Mouse (Mus musculus) C2C12 (cell line): ENCODE measurements at regions not wholly inside any gene's neighbourhood (a gene's known extent, or its start where the extent isn't known, plus 50 kb on each side); places are given as distances from the start of the nearest gene placed in this dataset.

Source experiments
- H3K27me3 ChIP-seq: one replicate; pipeline ENCODE4 v1.6.1; 2011; ENCODE audit not compliant: control insufficient read depth, insufficient read depth, insufficient read length
- H3K36me3 ChIP-seq: one replicate; pipeline ENCODE4 v1.6.1; 2011; ENCODE audit not compliant: control insufficient read depth, insufficient read depth
- H3K4me3 ChIP-seq: one replicate; pipeline ENCODE4 v1.5.1; 2011; ENCODE audit warnings: mild to moderate bottlenecking, control low read depth; ENCODE audit not compliant: poor library complexity, insufficient read depth, severe bottlenecking
- H3K79me2 ChIP-seq: one replicate; pipeline ENCODE4 v1.6.1; 2011; ENCODE audit not compliant: control insufficient read depth, insufficient read depth
- H3K79me3 ChIP-seq: one replicate; pipeline ENCODE4 v1.6.1; 2011; ENCODE audit warnings: low read depth, control low read depth
- H3ac ChIP-seq: one replicate; pipeline ENCODE3; 2011; ENCODE audit warnings: low read depth; ENCODE audit not compliant: control insufficient read depth, insufficient read length
- CEBPB ChIP-seq: IDR thresholded peaks from one replicate; pipeline ENCODE4 v1.6.1; 2011; ENCODE audit warnings: low read depth, mild to moderate bottlenecking, control low read depth, moderate library complexity
- CTCF ChIP-seq: IDR thresholded peaks from one replicate; pipeline ENCODE4 v1.5.1; 2011; ENCODE audit not compliant: control insufficient read depth, insufficient read depth, insufficient read length
- FOSL1 ChIP-seq: IDR thresholded peaks from one replicate; pipeline ENCODE4 v1.8.0; 2011; ENCODE audit warnings: mild to moderate bottlenecking, low read length; ENCODE audit not compliant: poor library complexity, insufficient read depth, severe bottlenecking
- MAX ChIP-seq: IDR thresholded peaks from one replicate; pipeline ENCODE4 v1.6.1; 2011; ENCODE audit warnings: mild to moderate bottlenecking, control low read depth
- MYOD1 ChIP-seq: IDR thresholded peaks from one replicate; pipeline ENCODE4 v1.6.1; 2011; ENCODE audit warnings: low read depth; ENCODE audit not compliant: control insufficient read depth, insufficient read length
- MYOG ChIP-seq: IDR thresholded peaks from one replicate; pipeline ENCODE4 v1.6.1; 2011; ENCODE audit not compliant: control insufficient read depth, insufficient read length; ENCODE audit errors: extremely low read depth
- USF1 ChIP-seq: IDR thresholded peaks from one replicate; pipeline ENCODE4 v1.6.1; 2011; ENCODE audit warnings: low read depth, mild to moderate bottlenecking, control low read depth, moderate library complexity

- Histone ChIP-seq H3K36me3 (no peaks in the 10 kb centered on the region), H3K79me3 (no peaks in the 10 kb centered on the region), H3K27me3 (no peaks in the 10 kb centered on the region), H3ac (no peak overlapping the region), H3K4me3 (no peak overlapping the region), H3K79me2 (no peaks in the 10 kb centered on the region)
- no peak for TF ChIP-seq CTCF
- TF ChIP-seq MAX, result no peak
- TF ChIP-seq FOSL1, result no peak
- TF ChIP-seq CEBPB, result no peak
- no peak for TF ChIP-seq MYOD1
- no peak for TF ChIP-seq MYOG
- no peak for TF ChIP-seq USF1
Observed at GRCm38 (mm10) chr15:88502311-88502710, 97.8 kb upstream of the Zdhhc25 start.

- Histone ChIP-seq H3K79me2 (no peaks in the 10 kb centered on the region), H3K4me3 (no peak overlapping the region), H3K27me3 (no peaks in the 10 kb centered on the region), H3ac (no peak overlapping the region), H3K79me3 (no peaks in the 10 kb centered on the region), H3K36me3 (no peaks in the 10 kb centered on the region)
- no peak for TF ChIP-seq MYOG
- TF ChIP-seq USF1, result no peak
- TF ChIP-seq CEBPB, result no peak
Observed at GRCm38 (mm10) chr15:88503896-88504295, 96.2 kb upstream of the Zdhhc25 start.

GRCm38 (mm10) chr15:88505491-88506119, 94.5 kb upstream of the Zdhhc25 start:
- Histone ChIP-seq H3ac (no peak overlapping the region), H3K27me3 (no peaks in the 10 kb centered on the region), H3K79me3 (no peaks in the 10 kb centered on the region), H3K79me2 (no peaks in the 10 kb centered on the region), H3K36me3 (no peaks in the 10 kb centered on the region), H3K4me3 (no peak overlapping the region)
- TF ChIP-seq USF1, result no peak
- no peak for TF ChIP-seq MYOD1
- no peak for TF ChIP-seq CEBPB
- no peak for TF ChIP-seq MAX

- no peak overlapping the region for H3ac ChIP-seq
- H3K27me3 ChIP-seq, result no peaks in the 10 kb centered on the region
- no peaks in the 10 kb centered on the region for H3K79me3 ChIP-seq
- no peak for TF ChIP-seq MYOG
- TF ChIP-seq MYOD1, result no peak
- TF ChIP-seq USF1, result no peak
- no peak for TF ChIP-seq CTCF
- TF ChIP-seq CEBPB, result no peak
- no peak for TF ChIP-seq MAX
- no peak overlapping the region for H3K4me3 ChIP-seq
- no peaks in the 10 kb centered on the region for H3K79me2 ChIP-seq
- H3K36me3 ChIP-seq, result no peaks in the 10 kb centered on the region
Observed at GRCm38 (mm10) chr15:88507886-88508285, 92.2 kb upstream of the Zdhhc25 start.

- H3K4me3 ChIP-seq, result no peak overlapping the region
- no peaks in the 10 kb centered on the region for H3K79me3 ChIP-seq
- TF ChIP-seq FOSL1 (no peak), MYOD1 (no peak), CTCF (no peak)
- no peaks in the 10 kb centered on the region for H3K27me3 ChIP-seq
- H3K79me2 ChIP-seq, result no peaks in the 10 kb centered on the region
- no peaks in the 10 kb centered on the region for H3K36me3 ChIP-seq
- no peak overlapping the region for H3ac ChIP-seq
Observed at GRCm38 (mm10) chr15:88508971-88509370, 91.1 kb upstream of the Zdhhc25 start.

GRCm38 (mm10) chr15:88509626-88510025, 90.5 kb upstream of the Zdhhc25 start:
- Histone ChIP-seq H3K79me3 (no peaks in the 10 kb centered on the region), H3K4me3 (no peak overlapping the region), H3K79me2 (no peaks in the 10 kb centered on the region), H3K36me3 (no peaks in the 10 kb centered on the region), H3K27me3 (no peaks in the 10 kb centered on the region), H3ac (no peak overlapping the region)
- TF ChIP-seq MAX (no peak), CEBPB (no peak), FOSL1 (no peak), USF1 (no peak), MYOG (no peak), CTCF (no peak), MYOD1 (no peak)
